Mouse (Mus musculus) CH12.LX (cell line): ENCODE data around the gene Rps6ka4.

Experiments
- CHD2 ChIP-seq: IDR thresholded peaks from 2 replicates; pipeline ENCODE4 v1.6.1; 2011; ENCODE audit warnings: low read length, improper control_type of control experiment
- CTCF ChIP-seq, 2 experiments: IDR thresholded peaks in 1 of 2; conservative IDR thresholded peaks in 1 of 2; 2 replicates each; pipeline ENCODE4 v1.5.1; 2011 to 2012; ENCODE audit warnings: low read depth in 2 of 2, low read length in 2 of 2, improper control_type of control experiment in 1 of 2, inconsistent platforms in 1 of 2, mild to moderate bottlenecking in 1 of 2, moderate library complexity in 1 of 2
- ETS1 ChIP-seq: conservative IDR thresholded peaks from 2 replicates; pipeline ENCODE4 v1.6.1; 2012; ENCODE audit warnings: low read depth, mild to moderate bottlenecking, inconsistent platforms, low read length, improper control_type of control experiment, moderate library complexity
- MAZ ChIP-seq: IDR thresholded peaks from 2 replicates; pipeline ENCODE4 v1.6.1; 2012; ENCODE audit warnings: low read depth, mild to moderate bottlenecking, inconsistent platforms, low read length, improper control_type of control experiment, moderate library complexity
- MYC ChIP-seq: IDR thresholded peaks from 2 replicates; pipeline ENCODE4 v1.6.1; 2011; ENCODE audit warnings: low read depth, mild to moderate bottlenecking, improper control_type of control experiment, low read length
- POLR2A ChIP-seq: IDR thresholded peaks from 2 replicates; pipeline ENCODE4 v1.6.1; 2011; ENCODE audit warnings: low read depth, mild to moderate bottlenecking, improper control_type of control experiment, low read length
- ZNF384 ChIP-seq: IDR thresholded peaks from 2 replicates; pipeline ENCODE4 v1.6.1; 2012; ENCODE audit warnings: low read depth, low read length, improper control_type of control experiment, inconsistent platforms

DNA sequence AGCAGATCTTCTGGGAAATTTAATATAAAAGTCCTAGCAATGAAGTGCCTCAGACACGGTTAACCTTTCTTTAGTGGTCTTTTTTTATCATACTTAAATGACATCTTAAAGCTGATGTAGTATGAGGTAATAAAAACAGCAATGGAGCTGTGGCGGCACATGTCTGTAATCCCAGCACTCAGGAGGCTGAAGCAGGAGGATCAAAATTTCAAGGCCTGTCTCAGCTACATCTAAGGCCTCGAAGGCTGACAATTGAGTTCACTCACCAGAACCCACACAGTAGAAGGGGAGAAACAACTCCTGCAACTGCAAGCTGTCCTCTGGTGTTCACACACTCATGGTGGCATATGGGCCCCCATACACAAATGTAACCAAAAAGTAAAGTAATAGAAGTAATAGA is 19.5 kb upstream of the Rps6ka4 start:
- TF ChIP-seq ETS1: no peak
- no peak for TF ChIP-seq CTCF (conservative IDR thresholded peaks at IDR 0.05 in 1 of 2, IDR thresholded peaks at IDR 0.05 in 1 of 2; ENCODE audit: low read depth in 2 of 2, low read length in 2 of 2)
- no peak for TF ChIP-seq POLR2A
- TF ChIP-seq MAZ: no peak
- no peak for TF ChIP-seq MYC
- TF ChIP-seq CHD2: no peak
- TF ChIP-seq ZNF384: no peak
